Mouse (Mus musculus) embryonic facial prominence, embryonic 14.5 days (tissue): Measurements from ENCODE around the gene Acoxl. TPM values are rescaled to one million over a fixed set of nuclear protein-coding genes. Genes with fewer than 3 reads are reported as not detected.
"Not testable (repeated sequence)": the region's sequence is repeated elsewhere in the genome, so short reads cannot be mapped to it uniquely, and the experiment has no call there.

Source experiments
- ATAC-seq: fragments of 200-750 bp; cut with Nextera tagmentation; 2 replicates; pipeline ENCODE4 v1.8.0; 2017; ENCODE audit warnings: low read depth, moderate number of reproducible peaks, moderate TSS enrichment
- DNase-seq: peaks from one replicate; pipeline ENCODE4 v3.0.0-alpha.2; 2015; ENCODE audit warnings: low spot score
- H3K27ac ChIP-seq: fragments of 300-500 bp; sonication (generic); replicated peaks from 2 replicates; pipeline ENCODE4 v1.5.1; 2014; ENCODE audit warnings: low read depth, mild to moderate bottlenecking, low read length, moderate library complexity
- H3K27me3 ChIP-seq: fragments of 300-500 bp; sonication (generic); replicated peaks from 2 replicates; pipeline ENCODE4 v1.6.1; 2014; ENCODE audit warnings: low read length; ENCODE audit not compliant: control insufficient read depth, insufficient read depth
- H3K36me3 ChIP-seq: fragments of 300-500 bp; sonication (generic); 2 replicates; pipeline ENCODE4 v1.6.1; 2014; ENCODE audit warnings: low read length, mixed read lengths; ENCODE audit not compliant: control insufficient read depth, insufficient read depth
- H3K4me1 ChIP-seq: fragments of 300-500 bp; sonication (generic); 2 replicates; pipeline ENCODE4 v1.6.1; 2014; ENCODE audit warnings: antibody characterized with exemption, low read length; ENCODE audit not compliant: control insufficient read depth, insufficient read depth
- H3K4me2 ChIP-seq: fragments of 300-500 bp; sonication (generic); 2 replicates; pipeline ENCODE4 v1.6.1; 2014; ENCODE audit warnings: low read depth, mild to moderate bottlenecking, low read length, moderate library complexity, mixed read lengths
- H3K4me3 ChIP-seq: fragments of 300-500 bp; sonication (generic); 2 replicates; pipeline ENCODE4 v1.5.1; 2014; ENCODE audit warnings: low read depth, mild to moderate bottlenecking, low read length
- H3K9ac ChIP-seq: fragments of 300-500 bp; sonication (generic); 2 replicates; pipeline ENCODE4 v1.6.1; 2014; ENCODE audit warnings: low read depth, mild to moderate bottlenecking, low read length, moderate library complexity, mixed read lengths
- H3K9me3 ChIP-seq: fragments of 300-500 bp; sonication (generic); 2 replicates; pipeline ENCODE4 v1.6.1; 2016; ENCODE audit warnings: low read length; ENCODE audit not compliant: control insufficient read depth
- WGBS: fragments of 180-500 bp; shearing (Covaris S2); extraction: QIAGEN DNeasy Blood & Tissue Kit; methylation state at CpG from one replicate; pipeline ENCODE4 v1.1.7; 2014; 5-methylcytosine and 5-hydroxymethylcytosine counted together
- polyA plus RNA-seq: library from polyadenylated mRNA; unstranded; fragments of >200 nt; fragmentation: Nextera tagmentation; extraction: Ambion mirVana; gene quantifications from 2 replicates; pipeline ENCODE4 v1.2.1, GENCODE M21; 2014

Acoxl gene
- polyA plus RNA-seq, 1 experiment from 2014 or later = 0.24 TPM

DNA sequence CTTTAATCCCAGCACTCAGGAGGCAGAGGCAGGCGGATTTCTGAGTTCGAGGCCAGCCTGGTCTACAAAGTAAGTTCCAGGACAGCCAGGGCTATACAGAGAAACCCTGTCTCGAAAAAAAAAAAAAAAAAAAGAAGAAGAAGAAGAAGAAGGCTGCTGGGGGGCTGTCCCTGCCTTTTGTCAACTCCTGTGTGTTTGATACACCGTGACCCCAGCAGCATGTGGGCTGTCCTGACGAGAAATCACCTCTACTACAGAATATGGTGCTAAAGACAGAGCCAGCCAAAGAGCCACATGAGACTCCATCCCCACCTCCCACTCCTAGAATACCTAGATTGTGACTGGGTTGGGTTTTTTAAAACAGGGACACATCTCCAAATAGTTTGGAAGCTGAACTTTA is 259.4 kb downstream of the Acoxl start:
- not testable (repeated sequence) for H3K27ac ChIP-seq, DNase-seq
- WGBS = 74% methylated on average over 3 of the region's 5 CpGs

DNA sequence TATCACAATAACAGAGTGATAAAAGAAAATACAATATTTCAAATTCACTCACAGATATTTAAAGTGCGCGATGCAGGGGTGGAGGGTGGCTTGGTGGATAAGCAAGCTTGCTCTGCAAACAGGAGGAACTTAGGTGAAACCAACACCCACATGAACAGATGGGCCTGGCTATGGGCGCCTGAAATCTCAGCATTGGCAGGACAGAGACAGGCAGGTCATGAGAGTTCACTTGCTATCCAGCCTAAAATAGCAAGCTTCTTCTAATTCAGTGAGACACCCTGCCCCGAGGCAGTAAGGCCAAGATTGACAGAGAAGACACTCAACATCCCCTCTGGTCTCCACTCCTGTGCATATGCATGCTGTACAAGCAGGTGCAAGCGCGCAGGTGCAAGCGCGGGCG is 263.4 kb downstream of the Acoxl start:
- H3K36me3 ChIP-seq = no peaks in the 10 kb centered on the region
- 86% methylated on average over 9 of the region's 9 CpGs for WGBS
- H3K4me3 ChIP-seq = no peak overlapping the region
- no peaks in the 10 kb centered on the region for H3K9me3 ChIP-seq
- DNase-seq = no peak
- no peak for ATAC-seq
- no peaks in the 10 kb centered on the region for H3K27me3 ChIP-seq
- H3K27ac ChIP-seq = no peak overlapping the region
- no peak overlapping the region for H3K4me2 ChIP-seq
- no peak overlapping the region for H3K9ac ChIP-seq
- no peaks in the 10 kb centered on the region for H3K4me1 ChIP-seq

More for the DNA sequence above, 259.4 kb downstream of the Acoxl start:
- not testable (repeated sequence) for H3K27me3 ChIP-seq, H3K4me2 ChIP-seq, H3K4me3 ChIP-seq, H3K4me1 ChIP-seq, H3K36me3 ChIP-seq, ATAC-seq, H3K9ac ChIP-seq, H3K9me3 ChIP-seq

DNA sequence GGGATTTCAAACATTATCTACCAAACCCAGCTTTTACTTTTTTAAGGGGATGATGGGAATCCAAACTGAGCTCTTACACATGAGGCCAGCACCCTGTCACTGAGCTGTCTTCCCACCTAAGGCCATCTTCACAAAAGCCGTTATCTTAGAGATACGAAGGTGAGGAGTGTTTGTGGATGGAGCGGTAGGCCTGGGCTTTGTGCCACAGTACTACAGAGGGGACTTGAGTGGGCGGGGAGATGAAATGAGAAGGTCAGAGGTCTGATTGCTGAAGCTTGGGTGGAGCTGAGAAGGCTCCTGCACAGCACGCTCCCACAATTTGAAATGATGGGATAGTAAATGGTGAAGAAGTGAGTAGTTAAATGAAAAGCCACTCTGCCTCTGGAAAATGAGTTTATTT is 266.1 kb downstream of the Acoxl start:
- no peak overlapping the region for H3K27ac ChIP-seq
- H3K4me2 ChIP-seq = no peak overlapping the region
- DNase-seq (no peak), ATAC-seq (no peak)
- no peaks in the 10 kb centered on the region for H3K27me3 ChIP-seq
- no peaks in the 10 kb centered on the region for H3K36me3 ChIP-seq
- 81% methylated on average over 5 of the region's 5 CpGs for WGBS
- H3K9me3 ChIP-seq = no peaks in the 10 kb centered on the region
- H3K4me3 ChIP-seq = no peak overlapping the region
- no peaks in the 10 kb centered on the region for H3K4me1 ChIP-seq
- no peak overlapping the region for H3K9ac ChIP-seq

DNA sequence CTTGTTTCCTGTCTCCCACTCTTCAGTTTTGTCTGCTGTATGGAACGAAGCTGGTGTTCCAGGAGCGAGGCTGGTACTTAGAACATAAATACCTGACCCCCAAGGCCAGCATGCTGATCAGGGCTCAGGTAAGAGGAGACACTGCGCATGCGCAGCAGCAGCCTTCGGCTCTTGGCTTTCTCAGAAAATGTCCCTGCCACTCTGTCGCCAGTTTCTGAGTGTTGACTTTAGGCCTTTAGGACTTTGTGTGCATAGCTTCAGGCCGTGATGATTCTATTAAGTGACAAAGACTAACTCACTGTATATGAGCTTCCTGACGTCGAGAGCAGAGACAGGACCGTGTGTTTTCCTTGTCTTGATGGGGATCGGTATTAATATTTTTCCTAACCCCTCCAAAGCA is 267.0 kb downstream of the Acoxl start:
- ATAC-seq (no peak), DNase-seq (no peak)
- 79% methylated on average over 11 of the region's 11 CpGs for WGBS
- H3K36me3 ChIP-seq = no peaks in the 10 kb centered on the region
- no peak overlapping the region for H3K4me3 ChIP-seq
- no peaks in the 10 kb centered on the region for H3K4me1 ChIP-seq
- H3K27me3 ChIP-seq = no peaks in the 10 kb centered on the region
- no peak overlapping the region for H3K27ac ChIP-seq
- H3K4me2 ChIP-seq = no peak overlapping the region
- no peak overlapping the region for H3K9ac ChIP-seq
- no peaks in the 10 kb centered on the region for H3K9me3 ChIP-seq

DNA sequence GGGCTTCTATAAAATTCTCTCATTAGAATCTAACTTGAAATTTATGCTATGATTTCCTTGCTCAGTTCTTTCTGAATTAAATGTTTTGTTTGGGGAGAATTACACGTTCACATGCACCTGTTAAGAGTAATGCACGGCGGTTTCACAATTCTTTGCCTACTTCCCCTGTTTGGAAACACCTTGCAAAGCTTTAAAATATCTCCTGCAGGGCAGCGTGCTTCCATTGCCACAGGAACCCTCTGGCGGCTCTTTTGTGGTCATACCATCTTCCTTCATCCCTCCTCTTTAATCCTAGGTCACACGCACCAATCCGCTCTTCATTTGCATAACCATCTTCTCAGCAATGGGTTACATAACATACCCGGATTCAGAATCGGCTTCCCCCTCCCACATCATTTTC is 272.9 kb downstream of the Acoxl start:
- no peaks in the 10 kb centered on the region for H3K4me1 ChIP-seq
- no peak overlapping the region for H3K9ac ChIP-seq
- ATAC-seq (no peak), DNase-seq (no peak)
- H3K27me3 ChIP-seq = no peaks in the 10 kb centered on the region
- no peak overlapping the region for H3K27ac ChIP-seq
- H3K4me3 ChIP-seq = no peak overlapping the region
- no peak overlapping the region for H3K4me2 ChIP-seq
- no peaks in the 10 kb centered on the region for H3K36me3 ChIP-seq
- 71% methylated on average over 9 of the region's 9 CpGs for WGBS
- H3K9me3 ChIP-seq = no peaks in the 10 kb centered on the region

DNA sequence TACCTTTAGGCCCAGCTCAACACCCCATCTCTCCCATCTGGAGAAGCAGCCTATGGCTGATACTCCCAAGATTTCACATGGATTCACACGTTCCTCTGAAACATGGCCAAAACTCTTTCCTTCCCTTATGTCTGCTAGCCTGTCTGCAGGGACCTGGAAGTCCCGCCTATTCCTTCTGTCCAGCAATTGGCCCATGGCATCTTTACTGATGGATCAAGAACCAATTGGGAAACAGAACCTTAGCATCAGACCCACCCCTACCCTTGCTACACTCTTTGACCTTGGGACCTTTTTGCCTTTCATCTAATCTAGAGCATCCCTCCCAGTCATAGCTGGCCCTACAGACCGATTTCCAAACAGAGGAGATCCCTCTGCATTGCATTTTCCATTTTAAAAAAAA is 275.9 kb downstream of the Acoxl start:
- Histone ChIP-seq H3K27ac (no peak overlapping the region), H3K9me3 (no peaks in the 10 kb centered on the region), H3K4me2 (no peak overlapping the region), H3K9ac (no peak overlapping the region), H3K4me1 (no peaks in the 10 kb centered on the region), H3K36me3 (no peaks in the 10 kb centered on the region), H3K4me3 (no peak overlapping the region), H3K27me3 (no peaks in the 10 kb centered on the region)
- ATAC-seq (no peak), DNase-seq (no peak)
- WGBS = 74% methylated on average over 3 of the region's 3 CpGs

DNA sequence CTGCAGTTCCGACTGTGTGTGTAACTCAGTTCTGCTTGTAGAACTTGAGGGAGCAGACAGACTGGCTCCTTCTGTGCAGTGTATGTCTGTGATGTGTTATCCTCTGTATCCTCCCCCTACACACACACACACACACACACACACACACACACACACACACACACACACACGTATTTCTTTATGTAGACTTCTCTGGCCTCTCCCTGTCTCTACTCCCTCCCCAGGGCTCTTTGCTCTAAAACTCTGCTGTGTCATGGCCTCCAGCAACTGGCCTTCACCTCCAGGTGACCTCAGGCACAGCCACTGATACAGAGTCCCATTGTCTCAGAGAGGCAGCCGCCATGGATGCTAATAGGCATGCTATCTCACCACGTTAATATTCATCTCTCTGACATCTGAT is 276.9 kb downstream of the Acoxl start:
- Histone ChIP-seq H3K4me1 (no peaks in the 10 kb centered on the region), H3K4me3 (no peak overlapping the region), H3K4me2 (no peak overlapping the region), H3K9ac (no peak overlapping the region), H3K27ac (no peak overlapping the region), H3K36me3 (no peaks in the 10 kb centered on the region), H3K27me3 (no peaks in the 10 kb centered on the region), H3K9me3 (no peaks in the 10 kb centered on the region)
- WGBS = 37% methylated on average over 4 of the region's 4 CpGs
- ATAC-seq (no peak), DNase-seq (no peak)

DNA sequence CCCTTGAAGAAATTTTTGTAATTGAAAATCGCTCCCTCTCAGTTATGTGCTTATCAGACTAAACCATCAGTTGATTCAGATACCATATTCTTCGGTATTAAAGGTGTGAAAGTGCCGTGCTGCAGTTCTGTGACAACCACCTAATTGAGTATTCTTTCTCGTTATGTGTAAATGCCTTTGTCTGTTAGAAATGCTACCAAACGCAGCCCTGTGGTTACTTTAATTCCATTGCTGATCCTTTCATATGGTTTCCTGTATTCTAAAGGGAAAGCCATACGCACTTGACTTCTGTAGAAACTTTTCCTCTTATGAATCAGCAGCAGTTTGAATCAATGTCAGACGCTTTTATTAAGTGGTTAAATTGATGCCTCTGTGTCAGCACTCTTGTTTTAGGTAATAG is 278.9 kb downstream of the Acoxl start:
- WGBS = 68% methylated on average over 7 of the region's 7 CpGs
- 0 out of 2 replicates have a peak, but pooled peaks cover 4% of the 10 kb centered on the region for H3K27me3 ChIP-seq
- ATAC-seq (no peak), DNase-seq (no peak)
- no peak overlapping the region for H3K9ac ChIP-seq
- H3K4me2 ChIP-seq = no peak overlapping the region
- H3K27ac ChIP-seq = no peak overlapping the region
- H3K36me3 ChIP-seq = no peaks in the 10 kb centered on the region
- no peaks in the 10 kb centered on the region for H3K9me3 ChIP-seq
- no peak overlapping the region for H3K4me3 ChIP-seq
- no peaks in the 10 kb centered on the region for H3K4me1 ChIP-seq

DNA sequence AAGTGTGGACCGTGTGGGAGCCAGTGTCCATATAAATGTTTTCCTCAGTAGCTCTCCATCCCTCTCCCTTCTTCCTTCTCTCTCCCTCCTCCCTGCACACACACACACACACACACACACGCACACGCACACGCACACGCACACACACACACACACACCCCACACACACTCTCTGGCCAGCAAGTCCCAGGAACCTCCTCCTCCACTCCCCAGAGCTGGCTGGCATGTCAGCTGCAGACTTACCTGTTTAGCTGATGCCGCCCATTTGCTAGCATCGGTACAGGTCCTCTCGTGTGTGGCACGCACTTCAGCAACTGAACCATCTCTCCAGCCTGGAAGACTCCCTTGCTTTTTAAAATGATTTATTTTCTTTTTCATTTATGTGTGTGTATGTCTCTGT is 280.3 kb downstream of the Acoxl start:
- no peak overlapping the region for H3K27ac ChIP-seq
- no peak overlapping the region for H3K9ac ChIP-seq
- peaks cover 17% of the 10 kb centered on the region for H3K27me3 ChIP-seq
- H3K9me3 ChIP-seq = no peaks in the 10 kb centered on the region
- no peak for DNase-seq
- peaks cover 9% of the 10 kb centered on the region for H3K4me1 ChIP-seq
- H3K36me3 ChIP-seq = no peaks in the 10 kb centered on the region
- WGBS = 89% methylated on average over 9 of the region's 9 CpGs
- H3K4me3 ChIP-seq = no peak overlapping the region
- ATAC-seq = no peak
- H3K4me2 ChIP-seq = no peak overlapping the region
